Mouse (Mus musculus) forebrain, embryonic 10.5 days (tissue): Measurements from ENCODE around the gene Abhd15. TPM values are rescaled to one million over a fixed set of nuclear protein-coding genes. Genes with fewer than 3 reads are reported as not detected.

Source experiments
- DNase-seq: peaks from one replicate; pipeline ENCODE4 v3.0.0-alpha.2; 2017; ENCODE audit warnings: low spot score; ENCODE audit errors: extremely low spot score
- H3K27ac ChIP-seq: fragments of 300-500 bp; sonication (generic); 2 replicates; pipeline ENCODE4 v1.5.1; 2016; ENCODE audit warnings: mild to moderate bottlenecking
- H3K27me3 ChIP-seq: fragments of 300-500 bp; sonication (generic); 2 replicates; pipeline ENCODE4 v1.6.1; 2016; ENCODE audit warnings: mild to moderate bottlenecking; ENCODE audit not compliant: poor library complexity, severe bottlenecking
- H3K36me3 ChIP-seq: fragments of 300-500 bp; sonication (generic); replicated peaks from 2 replicates; pipeline ENCODE4 v1.6.1; 2016; ENCODE audit warnings: mild to moderate bottlenecking, moderate library complexity
- H3K4me1 ChIP-seq: fragments of 300-500 bp; sonication (generic); 2 replicates; pipeline ENCODE4 v1.6.1; 2016
- H3K4me3 ChIP-seq: fragments of 300-500 bp; sonication (generic); 2 replicates; pipeline ENCODE4 v1.5.1; 2016; ENCODE audit warnings: mild to moderate bottlenecking, moderate library complexity
- H3K9me3 ChIP-seq: fragments of 300-500 bp; sonication (generic); 2 replicates; pipeline ENCODE4 v1.6.1; 2016; ENCODE audit warnings: mild to moderate bottlenecking, moderate library complexity
- WGBS: fragments of 180-500 bp; shearing (Covaris S2); methylation state at CpG from one replicate; pipeline ENCODE4 v1.1.7; 2016; 5-methylcytosine and 5-hydroxymethylcytosine counted together
- polyA plus RNA-seq: library from polyadenylated mRNA; unstranded; fragments of >200 nt; fragmentation: Nextera tagmentation; extraction: Ambion mirVana; gene quantifications from 2 replicates; pipeline ENCODE4 v1.2.1, GENCODE M21; 2016

Gene Abhd15
- polyA plus RNA-seq, 1 experiment from 2014 or later = 4.7 TPM

- H3K9me3 ChIP-seq = no peaks in the 10 kb centered on the region
- DNase-seq = no peak
- peak overlapping the region; percentile 61; the same call in 1 of the 2 replicates for H3K27ac ChIP-seq
- 86% methylated on average over 5 of the region's 5 CpGs for WGBS
- H3K4me3 ChIP-seq = peak overlapping the region; percentile 18; the same call in 1 of the 2 replicates
- peaks cover 81% of the 10 kb centered on the region for H3K4me1 ChIP-seq
- no peaks in the 10 kb centered on the region for H3K27me3 ChIP-seq
- peaks cover 6% of the 10 kb centered on the region; the same call in 1 of the 2 replicates for H3K36me3 ChIP-seq
These were observed 28.1 kb upstream of the Abhd15 start for GRCm38 (mm10) chr11:77486798-77487197.

- DNase-seq = no peak
- Histone ChIP-seq H3K27ac (peak overlapping the region; percentile 95), H3K36me3 (0 out of 2 replicates have a peak, but pooled peaks cover 4% of the 10 kb centered on the region), H3K4me3 (peak overlapping the region; percentile 95), H3K4me1 (peaks cover 84% of the 10 kb centered on the region), H3K27me3 (no peaks in the 10 kb centered on the region), H3K9me3 (no peaks in the 10 kb centered on the region)
- 2% methylated on average over 55 of the region's 55 CpGs for WGBS
These were observed 25.9 kb upstream of the Abhd15 start for GRCm38 (mm10) chr11:77488771-77489581.

GRCm38 (mm10) chr11:77489591-77490235 lies 25.2 kb upstream of the Abhd15 start, which contains the start of gene Ankrd13b:
Gene Ankrd13b, minus strand, starts transcription at chr11:77489678.
- DNase-seq = peak; percentile 84
- no peaks in the 10 kb centered on the region for H3K27me3 ChIP-seq
- H3K4me1 ChIP-seq = peaks cover 91% of the 10 kb centered on the region
- H3K4me3 ChIP-seq = peak within 1 kb of the TSS; percentile 95
- H3K9me3 ChIP-seq = no peaks in the 10 kb centered on the region
- H3K36me3 ChIP-seq = 0 out of 2 replicates have a peak, but pooled peaks cover 4% of the 10 kb centered on the region
- whole genome bisulfite sequencing = 5% methylated on average over 82 of the region's 87 CpGs
- H3K27ac ChIP-seq = peak within 1 kb of the TSS; percentile 95

GRCm38 (mm10) chr11:77490451-77490850 lies 24.5 kb upstream of the Abhd15 start:
- no peaks in the 10 kb centered on the region for H3K27me3 ChIP-seq
- WGBS = 73% methylated on average over 6 of the region's 6 CpGs
- DNase-seq = no peak
- H3K27ac ChIP-seq = peak overlapping the region; percentile 95; the same call in 1 of the 2 replicates
- peak overlapping the region; percentile 95 for H3K4me3 ChIP-seq
- H3K4me1 ChIP-seq = peaks cover 91% of the 10 kb centered on the region
- H3K9me3 ChIP-seq = no peaks in the 10 kb centered on the region
- 0 out of 2 replicates have a peak, but pooled peaks cover 4% of the 10 kb centered on the region for H3K36me3 ChIP-seq

- WGBS = 1% methylated on average over 13 of the region's 13 CpGs
These were observed 23.8 kb upstream of the Abhd15 start for GRCm38 (mm10) chr11:77491123-77491501.

GRCm38 (mm10) chr11:77491502-77492291 lies 23.2 kb upstream of the Abhd15 start:
- Histone ChIP-seq H3K9me3 (no peaks in the 10 kb centered on the region), H3K27me3 (no peaks in the 10 kb centered on the region), H3K4me3 (peak overlapping the region; percentile 95), H3K4me1 (peaks cover 90% of the 10 kb centered on the region), H3K36me3 (peaks cover 9% of the 10 kb centered on the region; the same call in 1 of the 2 replicates), H3K27ac (peak overlapping the region; percentile 95)
- peak; percentile 86 for DNase-seq
- WGBS = under 1% methylated on average over 23 of the region's 23 CpGs

More at GRCm38 (mm10) chr11:77491123-77491501, 23.8 kb upstream of the Abhd15 start:
- H3K4me3 ChIP-seq = peak overlapping the region; percentile 95
- DNase-seq = peak; percentile 97
- H3K4me1 ChIP-seq = peaks cover 91% of the 10 kb centered on the region
- peak overlapping the region; percentile 95 for H3K27ac ChIP-seq
- H3K9me3 ChIP-seq = no peaks in the 10 kb centered on the region
- peaks cover 10% of the 10 kb centered on the region; the same call in 1 of the 2 replicates for H3K36me3 ChIP-seq
- no peaks in the 10 kb centered on the region for H3K27me3 ChIP-seq

GRCm38 (mm10) chr11:77492311-77492871 lies 22.5 kb upstream of the Abhd15 start:
- Histone ChIP-seq H3K27ac (peak overlapping the region; percentile 95), H3K4me3 (peak overlapping the region; percentile 95), H3K9me3 (no peaks in the 10 kb centered on the region), H3K27me3 (no peaks in the 10 kb centered on the region), H3K4me1 (peaks cover 90% of the 10 kb centered on the region), H3K36me3 (peaks cover 8% of the 10 kb centered on the region)
- WGBS = under 1% methylated on average over 18 of the region's 18 CpGs
- no peak for DNase-seq

GRCm38 (mm10) chr11:77492911-77493332 lies 22.0 kb upstream of the Abhd15 start:
- Histone ChIP-seq H3K9me3 (no peaks in the 10 kb centered on the region), H3K4me1 (peaks cover 90% of the 10 kb centered on the region), H3K27me3 (no peaks in the 10 kb centered on the region), H3K4me3 (peak overlapping the region; percentile 95), H3K27ac (peak overlapping the region; percentile 95), H3K36me3 (peaks cover 8% of the 10 kb centered on the region)
- WGBS = under 1% methylated on average over 32 of the region's 32 CpGs
- peak; percentile 89 for DNase-seq

GRCm38 (mm10) chr11:77493512-77494343 lies 21.2 kb upstream of the Abhd15 start, which contains the start of gene Git1:
Gene Git1, plus strand, starts transcription at chr11:77493562.
- H3K4me1 ChIP-seq = peaks cover 90% of the 10 kb centered on the region
- peaks cover 16% of the 10 kb centered on the region for H3K36me3 ChIP-seq
- H3K9me3 ChIP-seq = no peaks in the 10 kb centered on the region
- peak within 1 kb of the TSS; percentile 95 for H3K27ac ChIP-seq
- under 1% methylated on average over 66 of the region's 74 CpGs for WGBS
- peak within 1 kb of the TSS; percentile 95 for H3K4me3 ChIP-seq
- H3K27me3 ChIP-seq = no peaks in the 10 kb centered on the region
- peak; percentile 56 for DNase-seq

GRCm38 (mm10) chr11:77494344-77494676 lies 20.6 kb upstream of the Abhd15 start:
- Histone ChIP-seq H3K9me3 (no peaks in the 10 kb centered on the region), H3K27ac (peak overlapping the region; percentile 95), H3K4me3 (peak overlapping the region; percentile 95), H3K36me3 (peaks cover 22% of the 10 kb centered on the region), H3K4me1 (peaks cover 90% of the 10 kb centered on the region), H3K27me3 (no peaks in the 10 kb centered on the region)
- no peak for DNase-seq
- WGBS = 45% methylated on average over 4 of the region's 4 CpGs

- no peaks in the 10 kb centered on the region for H3K9me3 ChIP-seq
- peak overlapping the region; percentile 95 for H3K4me3 ChIP-seq
- 79% methylated on average over 6 of the region's 6 CpGs for WGBS
- peak overlapping the region; percentile 95; the same call in 1 of the 2 replicates for H3K27ac ChIP-seq
- H3K27me3 ChIP-seq = no peaks in the 10 kb centered on the region
- H3K36me3 ChIP-seq = peaks cover 26% of the 10 kb centered on the region
- no peak for DNase-seq
- H3K4me1 ChIP-seq = peaks cover 93% of the 10 kb centered on the region
These were observed 20.1 kb upstream of the Abhd15 start for GRCm38 (mm10) chr11:77494782-77495181.
